Mouse (Mus musculus) kidney, embryonic 16.5 days (tissue): ENCODE measurements at regions not wholly inside any gene's neighbourhood (a gene's known extent, or its start where the extent isn't known, plus 50 kb on each side); places are given as distances from the start of the nearest gene placed in this dataset.
"Not testable (repeated sequence)": the region's sequence is repeated elsewhere in the genome, so short reads cannot be mapped to it uniquely, and the experiment has no call there.

Experiments
- ATAC-seq: fragments of 200-750 bp; cut with Nextera tagmentation; 2 replicates; pipeline ENCODE4 v1.8.0; 2017; ENCODE audit warnings: moderate TSS enrichment; ENCODE audit not compliant: low FRiP score, low TSS enrichment
- H3K27ac ChIP-seq: fragments of 300-500 bp; sonication (generic); 2 replicates; pipeline ENCODE4 v1.5.1; 2014; ENCODE audit warnings: low read length
- H3K27me3 ChIP-seq: fragments of 300-500 bp; sonication (generic); 2 replicates; pipeline ENCODE4 v1.6.1; 2014; ENCODE audit warnings: low read length, control low read depth, mixed read lengths; ENCODE audit not compliant: insufficient read depth
- H3K36me3 ChIP-seq: fragments of 300-500 bp; sonication (generic); 2 replicates; pipeline ENCODE4 v1.6.1; 2014; ENCODE audit warnings: low read length, control low read depth, mixed read lengths; ENCODE audit not compliant: insufficient read depth
- H3K4me1 ChIP-seq: fragments of 300-500 bp; sonication (generic); 2 replicates; pipeline ENCODE4 v1.6.1; 2014; ENCODE audit warnings: low read length, control low read depth, mixed read lengths; ENCODE audit not compliant: insufficient read depth
- H3K4me2 ChIP-seq: fragments of 300-500 bp; sonication (generic); replicated peaks from 2 replicates; pipeline ENCODE4 v1.6.1; 2014; ENCODE audit warnings: low read depth, low read length
- H3K4me3 ChIP-seq: fragments of 300-500 bp; sonication (generic); 2 replicates; pipeline ENCODE4 v1.5.1; 2014; ENCODE audit warnings: mild to moderate bottlenecking, low read length
- H3K9ac ChIP-seq: fragments of 300-500 bp; sonication (generic); replicated peaks from 2 replicates; pipeline ENCODE4 v1.6.1; 2014; ENCODE audit warnings: low read length
- H3K9me3 ChIP-seq: fragments of 300-500 bp; sonication (generic); 2 replicates; pipeline ENCODE4 v1.6.1; 2016; ENCODE audit warnings: low read length, control low read depth
- WGBS: fragments of 180-500 bp; shearing (Covaris S2); extraction: QIAGEN DNeasy Blood & Tissue Kit; methylation state at CpG from one replicate; pipeline ENCODE4 v1.1.7; 2014; 5-methylcytosine and 5-hydroxymethylcytosine counted together

- WGBS: 81% methylated on average over 3 of the region's 3 CpGs
- ATAC-seq, H3K4me2 ChIP-seq, H3K27ac ChIP-seq, H3K9ac ChIP-seq, H3K9me3 ChIP-seq, H3K4me1 ChIP-seq, H3K36me3 ChIP-seq, H3K27me3 ChIP-seq, H3K4me3 ChIP-seq: not testable (repeated sequence)
Measured at GRCm38 (mm10) chrX:19341231-19342007, 139.7 kb downstream of the Tex13c3 start.

- no peak for ATAC-seq
- H3K4me2 ChIP-seq: no peak overlapping the region
- H3K27ac ChIP-seq: no peak overlapping the region
- H3K9ac ChIP-seq: no peak overlapping the region
- H3K4me3 ChIP-seq: no peak overlapping the region
- H3K27me3 ChIP-seq: no peaks in the 10 kb centered on the region
- no peaks in the 10 kb centered on the region for H3K9me3 ChIP-seq
- H3K4me1 ChIP-seq: no peaks in the 10 kb centered on the region
- 58% methylated on average over 2 of the region's 2 CpGs for WGBS
- H3K36me3 ChIP-seq: no peaks in the 10 kb centered on the region
Measured at GRCm38 (mm10) chrX:19313286-19313685, 167.8 kb downstream of the Tex13c3 start.

GRCm38 (mm10) chrX:19311809-19312559, 169.1 kb downstream of the Tex13c3 start:
- Histone ChIP-seq H3K4me3 (no peak overlapping the region), H3K27me3 (no peaks in the 10 kb centered on the region), H3K4me2 (no peak overlapping the region), H3K9ac (no peak overlapping the region), H3K36me3 (no peaks in the 10 kb centered on the region), H3K9me3 (no peaks in the 10 kb centered on the region), H3K4me1 (no peaks in the 10 kb centered on the region), H3K27ac (no peak overlapping the region)
- WGBS: 39% methylated on average over 1 of the region's 1 CpGs
- ATAC-seq: peak; percentile 67; the same call in 1 of the 2 replicates

GRCm38 (mm10) chrX:19311377-19311776, 169.7 kb downstream of the Tex13c3 start:
- Histone ChIP-seq H3K27me3 (no peaks in the 10 kb centered on the region), H3K4me1 (no peaks in the 10 kb centered on the region), H3K9me3 (no peaks in the 10 kb centered on the region), H3K4me2 (no peak overlapping the region), H3K27ac (no peak overlapping the region), H3K9ac (no peak overlapping the region), H3K4me3 (no peak overlapping the region), H3K36me3 (no peaks in the 10 kb centered on the region)
- ATAC-seq: no peak
- 39% methylated on average over 1 of the region's 1 CpGs for WGBS

- Histone ChIP-seq H3K4me2 (no peak overlapping the region), H3K4me1 (no peaks in the 10 kb centered on the region), H3K36me3 (no peaks in the 10 kb centered on the region), H3K9ac (no peak overlapping the region), H3K27me3 (no peaks in the 10 kb centered on the region), H3K27ac (no peak overlapping the region), H3K4me3 (no peak overlapping the region), H3K9me3 (no peaks in the 10 kb centered on the region)
- no peak for ATAC-seq
- 73% methylated on average over 2 of the region's 2 CpGs for whole genome bisulfite sequencing
Measured at GRCm38 (mm10) chrX:19288171-19288570, 192.9 kb downstream of the Tex13c3 start.

- H3K9ac ChIP-seq: no peak overlapping the region
- ATAC-seq: no peak
- no peaks in the 10 kb centered on the region for H3K4me1 ChIP-seq
- no peak overlapping the region for H3K27ac ChIP-seq
- WGBS: 81% methylated on average over 5 of the region's 5 CpGs
- no peaks in the 10 kb centered on the region for H3K27me3 ChIP-seq
- no peak overlapping the region for H3K4me3 ChIP-seq
- H3K36me3 ChIP-seq: no peaks in the 10 kb centered on the region
- H3K9me3 ChIP-seq: no peaks in the 10 kb centered on the region
- no peak overlapping the region for H3K4me2 ChIP-seq
Measured at GRCm38 (mm10) chrX:19286431-19286830, 194.7 kb downstream of the Tex13c3 start.

- Histone ChIP-seq H3K27ac (no peak overlapping the region), H3K36me3 (no peaks in the 10 kb centered on the region), H3K9me3 (no peaks in the 10 kb centered on the region), H3K4me3 (no peak overlapping the region), H3K27me3 (no peaks in the 10 kb centered on the region), H3K9ac (no peak overlapping the region), H3K4me2 (no peak overlapping the region), H3K4me1 (no peaks in the 10 kb centered on the region)
- no peak for ATAC-seq
- WGBS: 71% methylated on average over 4 of the region's 4 CpGs
Measured at GRCm38 (mm10) chrX:19285773-19286172, 195.3 kb downstream of the Tex13c3 start.

GRCm38 (mm10) chrX:19283078-19283477, 198.0 kb downstream of the Tex13c3 start:
- Histone ChIP-seq H3K9ac (no peak overlapping the region), H3K4me2 (no peak overlapping the region), H3K27me3 (no peaks in the 10 kb centered on the region), H3K27ac (no peak overlapping the region), H3K4me3 (no peak overlapping the region), H3K9me3 (no peaks in the 10 kb centered on the region), H3K4me1 (no peaks in the 10 kb centered on the region), H3K36me3 (no peaks in the 10 kb centered on the region)
- WGBS: 35% methylated on average over 3 of the region's 3 CpGs
- peak; percentile 54; the same call in 1 of the 2 replicates for ATAC-seq

GRCm38 (mm10) chrX:19264237-19264636, 216.9 kb downstream of the Tex13c3 start:
- Histone ChIP-seq H3K27ac (no peak overlapping the region), H3K9me3 (no peaks in the 10 kb centered on the region), H3K4me1 (no peaks in the 10 kb centered on the region), H3K36me3 (no peaks in the 10 kb centered on the region), H3K9ac (no peak overlapping the region), H3K4me2 (no peak overlapping the region), H3K4me3 (no peak overlapping the region), H3K27me3 (no peaks in the 10 kb centered on the region)
- ATAC-seq: no peak
